Mouse (Mus musculus) left cerebral cortex, postnatal 36 days (tissue): ENCODE results near the gene Wdr54. TPM values are rescaled to one million over a fixed set of nuclear protein-coding genes. Genes with fewer than 3 reads are reported as not detected.
A peak's percentile ranks its signal among the peaks of the same experiment; 100 is the strongest.

ENCODE experiments used
- DNase-seq, 2 experiments: peaks; one replicate each; pipeline ENCODE4 v3.0.0; 2021 to 2022; ENCODE audit warnings: low spot score in 2 of 2, mixed read lengths in 1 of 2
- intact Hi-C: fragments of 180-260 bp; cut with DNase I; formaldehyde crosslinking; loops from one replicate; pipeline ENCODE4 v1.15.1; 2025
- total RNA-seq, 2 experiments: library from RNA; stranded (reverse); gene quantifications; 2 replicates each; pipeline ENCODE4 v1.2.3; 2021

Gene Wdr54
- 10 to 100 TPM; 29.1 to 31.3 TPM for total RNA-seq

- DNase-seq = peak; percentile 82 to 84
- intact Hi-C loops = loop anchor here (5.0 kb wide), 1 partner anchor 34 kb away; the partner anchor contains the start of gene Wbp1
These were observed at the start of gene Wdr54, which contains the start of gene 1700003E16Rik for GRCm38 (mm10) chr6:83156259-83156684. TSS of gene Wdr54 (minus strand) at chr6:83156397. TSS of gene 1700003E16Rik (plus strand) at chr6:83156404.

GRCm38 (mm10) chr6:83205851-83206250 lies 49.7 kb upstream of the Wdr54 start:
- no peak for DNase-seq
- intact Hi-C loops = no loop called here

- intact Hi-C loops = no loop called here
- no peak for DNase-seq
These were observed 47.1 kb upstream of the Wdr54 start for GRCm38 (mm10) chr6:83203320-83203719.

- intact Hi-C loops = no loop called here
- DNase-seq = peak; percentile 49 to 65
These were observed 41.3 kb upstream of the Wdr54 start for GRCm38 (mm10) chr6:83197345-83198004.

- intact Hi-C loops = no loop called here
- DNase-seq = no peak
These were observed 37.4 kb upstream of the Wdr54 start for GRCm38 (mm10) chr6:83193571-83193970.

- intact Hi-C loops = loop anchor here (2.0 kb wide), 1 partner anchor 22 kb away; the partner anchor contains the start of gene Dctn1
- no peak for DNase-seq
These were observed 30.7 kb upstream of the Wdr54 start for GRCm38 (mm10) chr6:83186946-83187345.

- intact Hi-C loops = loop anchor here (2.0 kb wide), 1 partner anchor 21 kb away; the partner anchor contains the start of gene Dctn1
- peak; percentile 87 for DNase-seq
These were observed 30.0 kb upstream of the Wdr54 start for GRCm38 (mm10) chr6:83185895-83186861.

- no peak for DNase-seq
- intact Hi-C loops = no loop called here
These were observed 28.8 kb upstream of the Wdr54 start for GRCm38 (mm10) chr6:83184858-83185435.

GRCm38 (mm10) chr6:83180605-83181004 lies 24.4 kb upstream of the Wdr54 start:
- intact Hi-C loops = no loop called here

GRCm38 (mm10) chr6:83179390-83180117 lies 23.4 kb upstream of the Wdr54 start:
- intact Hi-C loops = no loop called here
- DNase-seq = peak; percentile 79 to 80

More at GRCm38 (mm10) chr6:83180605-83181004, 24.4 kb upstream of the Wdr54 start:
- no peak for DNase-seq

- intact Hi-C loops = no loop called here
- DNase-seq = no peak
These were observed 19.8 kb upstream of the Wdr54 start for GRCm38 (mm10) chr6:83175996-83176395.

GRCm38 (mm10) chr6:83172240-83172920 lies 16.2 kb upstream of the Wdr54 start:
- intact Hi-C loops = no loop called here
- peak; percentile 72 to 82 for DNase-seq

- no peak for DNase-seq
- intact Hi-C loops = no loop called here
These were observed 14.9 kb upstream of the Wdr54 start for GRCm38 (mm10) chr6:83171063-83171462.

GRCm38 (mm10) chr6:83169872-83170271 lies 13.7 kb upstream of the Wdr54 start:
- intact Hi-C loops = loop anchor here (10.0 kb wide), 1 partner anchor 175 kb away; no protein-coding TSS in a partner anchor
- DNase-seq = no peak

GRCm38 (mm10) chr6:83166243-83166630 lies 10.0 kb upstream of the Wdr54 start:
- no peak for DNase-seq
- intact Hi-C loops = loop anchor here (10.0 kb wide), 1 partner anchor 171 kb away; no protein-coding TSS in a partner anchor

- intact Hi-C loops = loop anchor here (2.0 to 10.0 kb wide), 2 partner anchors 21 to 171 kb away; no protein-coding TSS in a partner anchor
- DNase-seq = peak; percentile 93 to 94
These were observed 9.5 kb upstream of the Wdr54 start, which contains the start of gene Dctn1 for GRCm38 (mm10) chr6:83165607-83166242. TSS of gene Dctn1 (plus strand) at chr6:83165920.

GRCm38 (mm10) chr6:83165026-83165606 lies 8.9 kb upstream of the Wdr54 start:
- DNase-seq = no peak
- intact Hi-C loops = loop anchor here (2.0 to 10.0 kb wide), 2 partner anchors 22 to 170 kb away; no protein-coding TSS in a partner anchor
